9 mouse cellular contexts compared by ENCODE assay signal in genomic region chr4:138700184-138700982, GRCm38 (mm10). TPM values are rescaled to one million over a fixed set of nuclear protein-coding genes. Genes with fewer than 3 reads are reported as not detected.
DNase-seq lines count a peak whose midpoint lies in the region; ATAC-seq and TF ChIP-seq lines count a peak whose summit lies in the region.
"Had no signal": no experiment of that assay in that cellular context is flagged by ENCODE, and none has a peak within 500 bp of the region (broad histone marks: within the 10 kb centered on the region; RNA-seq: fewer than 3 reads in every experiment).

No protein-coding gene starts in this region.

- no peak overlapping the region for H3K9ac ChIP-seq in kidney, embryonic 14.5 days (ENCODE audit: low read depth, low read length)
- H3K9ac ChIP-seq in MEL (ENCODE audit: control insufficient read depth, low read depth, low read length, poor library complexity, severe bottlenecking) = no peak overlapping the region

- no peak; the same call in 1 of the 2 replicates for TF ChIP-seq RAD21 in MEL (IDR thresholded peaks at IDR 0.05; ENCODE audit: low read depth, low read length)

- DNase-seq in kidney, adult 11 months = peak; percentile 69
- peak; percentile 29 for DNase-seq in MEL (ENCODE audit: low read depth, low spot score)
- DNase-seq in cerebellum, adult 9-11 months = peak; percentile 70
- peak; percentile 15 for DNase-seq in gastrocnemius, postnatal 25 days
- DNase-seq in layer of hippocampus, adult 18-20 months (ENCODE audit: low spot score in 2 of 2) = peak; percentile 55 to 82
- peak; percentile 57 for DNase-seq in midbrain, embryonic 10.5 days (ENCODE audit: low spot score)
- DNase-seq in thymus, postnatal 25 days = peak; percentile 32

- 27% methylated on average over 15 of the region's 15 CpGs for WGBS in kidney, embryonic 14.5 days
- WGBS in midbrain, embryonic 10.5 days = 30% methylated on average over 15 of the region's 15 CpGs

- no peaks in the 10 kb centered on the region for H3K36me3 ChIP-seq in kidney, embryonic 14.5 days (ENCODE audit: control insufficient read depth, insufficient read depth, low read length)
- no peaks in the 10 kb centered on the region for H3K36me3 ChIP-seq in MEL (ENCODE audit: control insufficient read depth in 1 of 2, insufficient read depth in 2 of 2, low read length in 2 of 2)
- H3K36me3 ChIP-seq in midbrain, embryonic 10.5 days = no peaks in the 10 kb centered on the region

- no peak for ATAC-seq in kidney, embryonic 14.5 days (ENCODE audit: low FRiP score, low TSS enrichment)

- H3K27me3 ChIP-seq in kidney, embryonic 14.5 days (ENCODE audit: control insufficient read depth, insufficient read depth, low read length) = 0 out of 2 replicates have a peak, but pooled peaks cover 4% of the 10 kb centered on the region
- H3K27me3 ChIP-seq in MEL (ENCODE audit: control insufficient read depth in 1 of 2, insufficient read depth in 2 of 2, low read length in 2 of 2) = no peaks in the 10 kb centered on the region
- H3K27me3 ChIP-seq in midbrain, embryonic 10.5 days (ENCODE audit: low read depth, poor library complexity, severe bottlenecking) = peaks cover 14% of the 10 kb centered on the region

- no peak overlapping the region for H3K4me3 ChIP-seq in kidney, embryonic 14.5 days (ENCODE audit: low read length)
- no peak overlapping the region for H3K4me3 ChIP-seq in MEL (ENCODE audit: control insufficient read depth in 1 of 2, insufficient read depth in 1 of 2, low read depth in 2 of 2, low read length in 2 of 2)
- no peak overlapping the region for H3K4me3 ChIP-seq in midbrain, embryonic 10.5 days

- no peak for TF ChIP-seq EP300 in MEL (IDR thresholded peaks at IDR 0.05; ENCODE audit: low read depth in 1 of 2, low read length in 2 of 2)

- no peaks in the 10 kb centered on the region for H3K79me2 ChIP-seq in MEL (ENCODE audit: control insufficient read depth, insufficient read depth, low read length, poor library complexity)

- no peak overlapping the region for H3K27ac ChIP-seq in kidney, embryonic 14.5 days (ENCODE audit: low read depth, low read length)
- H3K27ac ChIP-seq in MEL (ENCODE audit: control insufficient read depth, low read depth, low read length) = no peak overlapping the region
- no peak overlapping the region for H3K27ac ChIP-seq in midbrain, embryonic 10.5 days (replicated peaks)

- TF ChIP-seq CTCF in MEL (IDR thresholded peaks at IDR 0.05 in 2 of 3, conservative IDR thresholded peaks at IDR 0.05 in 1 of 3; ENCODE audit: control insufficient read depth in 1 of 3, insufficient read depth in 1 of 3, low read depth in 2 of 3, low read length in 3 of 3, poor library complexity in 1 of 3, severe bottlenecking in 1 of 3) = peak; percentile 30 to 44 (median 37); a peak in 5 of 6 replicates

- H3K4me2 ChIP-seq in kidney, embryonic 14.5 days (replicated peaks; ENCODE audit: low read depth, low read length) = no peak overlapping the region

- no peak for TF ChIP-seq POLR2A in MEL (IDR thresholded peaks at IDR 0.05; ENCODE audit: control insufficient read depth in 1 of 2, insufficient read depth in 1 of 2, low read depth in 1 of 2, low read length in 2 of 2, poor library complexity in 1 of 2)

- no peaks in the 10 kb centered on the region for H3K9me3 ChIP-seq in kidney, embryonic 14.5 days (ENCODE audit: control insufficient read depth, low read length)
- H3K9me3 ChIP-seq in MEL (replicated peaks; ENCODE audit: insufficient read depth, low read length) = no peaks in the 10 kb centered on the region
- H3K9me3 ChIP-seq in midbrain, embryonic 10.5 days (replicated peaks) = no peaks in the 10 kb centered on the region

- no peaks in the 10 kb centered on the region for H3K4me1 ChIP-seq in kidney, embryonic 14.5 days (ENCODE audit: control insufficient read depth, insufficient read depth, low read length)
- H3K4me1 ChIP-seq in MEL (ENCODE audit: control insufficient read depth in 1 of 2, insufficient read depth in 2 of 2, low read length in 2 of 2) = no peaks in the 10 kb centered on the region
- peaks cover 14% of the 10 kb centered on the region for H3K4me1 ChIP-seq in midbrain, embryonic 10.5 days

TF ChIP-seq in MEL, 35 proteins besides CTCF, POLR2A, EP300 and RAD21:
- TF ChIP-seq TAL1 (IDR thresholded peaks at IDR 0.05; ENCODE audit: low read length) (no peak), SMC3 (IDR thresholded peaks at IDR 0.05; ENCODE audit: low read depth, low read length) (peak; percentile 33; the same call in 1 of the 2 replicates)

RNA-seq across cellular contexts. Expression of gene Pla2g2c, which starts 24.2 kb away (rescaled TPM):
- polyA plus RNA-seq in kidney, embryonic 14.5 days (2014; fragmentation: Nextera tagmentation; extraction: Ambion mirVana) = 0.46 and 0.81 TPM in 2 replicates
- total RNA-seq in MEL (2012; rRNA removed) = not detected in 2 replicates
- polyA plus RNA-seq in MEL (2012; ENCODE audit: insufficient read depth in 1 of 2, insufficient read length in 2 of 2, low read depth in 1 of 2, low replicate concordance in 2 of 2, missing spikeins in 1 of 2) = not detected
- not detected for total RNA-seq in gastrocnemius, postnatal 25 days (2021)
- total RNA-seq in layer of hippocampus, adult 18-20 months (2021) = under 1 TPM in 1 of 2 experiments, not detected in 1; 0.10 TPM
- 0.62 and 0.70 TPM in 2 replicates for polyA plus RNA-seq in midbrain, embryonic 10.5 days (2016; fragmentation: Nextera tagmentation; extraction: Ambion mirVana)
- polyA plus RNA-seq: liver, embryonic 16.5 days had no signal

RNA-seq across cellular contexts. Expression of gene Ubxn10, which starts 36.6 kb away (rescaled TPM):
- 1.3 and 2.0 TPM in 2 replicates for polyA plus RNA-seq in kidney, embryonic 14.5 days (2014; fragmentation: Nextera tagmentation; extraction: Ambion mirVana)
- not detected in 2 replicates for total RNA-seq in MEL (2012; rRNA removed)
- not detected for polyA plus RNA-seq in MEL (2012; ENCODE audit: insufficient read depth in 1 of 2, insufficient read length in 2 of 2, low read depth in 1 of 2, low replicate concordance in 2 of 2, missing spikeins in 1 of 2)
- under 1 TPM in 1 of 2 experiments, not detected in 1; 0.08 TPM for total RNA-seq in gastrocnemius, postnatal 25 days (2021)
- 1 to 10 TPM; 1.0 to 2.3 TPM for total RNA-seq in layer of hippocampus, adult 18-20 months (2021)
- 1.8 and 2.1 TPM in 2 replicates for polyA plus RNA-seq in midbrain, embryonic 10.5 days (2016; fragmentation: Nextera tagmentation; extraction: Ambion mirVana)

RNA-seq across cellular contexts. Expression of gene Pla2g2f, which starts 57.0 kb away (rescaled TPM):
- polyA plus RNA-seq in kidney, embryonic 14.5 days (2014; fragmentation: Nextera tagmentation; extraction: Ambion mirVana) = not detected in 2 replicates
- not detected in 2 replicates for total RNA-seq in MEL (2012; rRNA removed)
- polyA plus RNA-seq in MEL (2012; ENCODE audit: insufficient read depth in 1 of 2, insufficient read length in 2 of 2, low read depth in 1 of 2, low replicate concordance in 2 of 2, missing spikeins in 1 of 2) = not detected
- total RNA-seq in gastrocnemius, postnatal 25 days (2021) = not detected
- total RNA-seq in layer of hippocampus, adult 18-20 months (2021) = 1 to 10 TPM; 1.8 to 2.3 TPM
- polyA plus RNA-seq in midbrain, embryonic 10.5 days (2016; fragmentation: Nextera tagmentation; extraction: Ambion mirVana) = 0.47 and 0.62 TPM in 2 replicates
- polyA plus RNA-seq: liver, embryonic 16.5 days had no signal

Comparison
In these comparisons a context has a peak if more than half of its experiments do, and no peak if none do; other contexts are left out.
1. DNase-seq: peak in every context shown above with its lines; median percentile 70 in cerebellum, adult 9-11 months; 69 in kidney, adult 11 months; 68 in layer of hippocampus, adult 18-20 months; 57 in midbrain, embryonic 10.5 days; 32 in thymus, postnatal 25 days; 29 in MEL; 15 in gastrocnemius, postnatal 25 days.